Mouse (Mus musculus): ENCODE measurements around the gene Gm28041.
"Not testable (repeated sequence)": the region's sequence is repeated elsewhere in the genome, so short reads cannot be mapped to it uniquely, and the experiment has no call there.

Gene Gm28041

GRCm38 (mm10) chr13:67375050-67375911, at the start of gene Gm28041, which contains the start of gene Zfp456:
Gm28041 (minus strand) TSS chr13:67375733.
Zfp456 (minus strand) TSS chr13:67375810.
- DNase-seq: peak; percentile 17

GRCm38 (mm10) chr13:67422532-67422931, 47.0 kb upstream of the Gm28041 start:
- not testable (repeated sequence) for DNase-seq

- DNase-seq: peak; percentile 21
Observed at GRCm38 (mm10) chr13:67421207-67421857, 45.8 kb upstream of the Gm28041 start, which contains the start of gene Zfp459. Zfp459 (minus strand) TSS chr13:67421418.

GRCm38 (mm10) chr13:67420558-67421206, 45.1 kb upstream of the Gm28041 start:
- DNase-seq: no peak

- DNase-seq: no peak
Observed at GRCm38 (mm10) chr13:67416811-67417210, 41.3 kb upstream of the Gm28041 start.

- no peak for DNase-seq
Observed at GRCm38 (mm10) chr13:67415759-67416158, 40.2 kb upstream of the Gm28041 start.

- DNase-seq: not testable (repeated sequence)
Observed at GRCm38 (mm10) chr13:67413634-67414033, 38.1 kb upstream of the Gm28041 start.

- DNase-seq: peak; percentile 49
Observed at GRCm38 (mm10) chr13:67399183-67399903, 23.8 kb upstream of the Gm28041 start, which contains the start of gene Zfp429. Zfp429 (minus strand) TSS chr13:67399819.

GRCm38 (mm10) chr13:67376255-67376654, 722 bp upstream of the Gm28041 start:
- DNase-seq: not testable (repeated sequence)

GRCm38 (mm10) chr13:67360131-67360744, 15.3 kb downstream of the Gm28041 start, which contains the start of the genes Gm28044 and Zfp953:
Gm28044 (minus strand) TSS chr13:67360536.
Zfp953 (minus strand) TSS chr13:67360605.
- DNase-seq: peak; percentile 75

- no peak for DNase-seq
Observed at GRCm38 (mm10) chr13:67351854-67352253, 23.7 kb downstream of the Gm28041 start.

- no peak for DNase-seq
Observed at GRCm38 (mm10) chr13:67343422-67343821, 32.1 kb downstream of the Gm28041 start.

- no peak for DNase-seq
Observed at GRCm38 (mm10) chr13:67332877-67333276, 42.7 kb downstream of the Gm28041 start.

- DNase-seq: peak; percentile 46
Observed at GRCm38 (mm10) chr13:67332019-67332724, 43.4 kb downstream of the Gm28041 start, which contains the start of gene Zfp595. Zfp595 (minus strand) TSS chr13:67332570.

GRCm38 (mm10) chr13:67306718-67307117, 68.8 kb downstream of the Gm28041 start:
- DNase-seq: no peak

- peak; percentile 78 for DNase-seq
Observed at GRCm38 (mm10) chr13:67305822-67306672, 69.5 kb downstream of the Gm28041 start, which contains the start of gene Zfp457. Zfp457 (minus strand) TSS chr13:67306485.
